Mouse (Mus musculus): ENCODE data around the gene Lpin2. TPM values are rescaled to one million over a fixed set of nuclear protein-coding genes. Genes with fewer than 3 reads are reported as not detected.

The Lpin2 gene
- polyA plus RNA-seq, 1 experiment from 2014 or later, result 30.8 TPM

GRCm38 (mm10) chr17:71215241-71215839 lies 33.0 kb downstream of the Lpin2 start:
- Histone ChIP-seq H3K9me3 (ENCODE audit: control insufficient read depth, low read length) (peaks cover 3% of the 10 kb centered on the region), H3K4me2 (ENCODE audit: low read depth, low read length) (no peak overlapping the region), H3K4me3 (ENCODE audit: low read length) (no peak overlapping the region), H3K36me3 (ENCODE audit: control insufficient read depth, insufficient read depth, low read length) (peaks cover 8% of the 10 kb centered on the region), H3K9ac (ENCODE audit: low read length) (no peak overlapping the region), H3K27ac (ENCODE audit: low read length) (no peak overlapping the region), H3K27me3 (ENCODE audit: control insufficient read depth, insufficient read depth, low read depth, low read length) (no peaks in the 10 kb centered on the region), H3K4me1 (replicated peaks; ENCODE audit: control insufficient read depth, insufficient read depth, low read length) (no peaks in the 10 kb centered on the region)
- ATAC-seq (ENCODE audit: low read depth), result no peak
- WGBS, result 52% methylated on average over 2 of the region's 2 CpGs

- Histone ChIP-seq H3K36me3 (ENCODE audit: control insufficient read depth, insufficient read depth, low read length) (peaks cover 8% of the 10 kb centered on the region), H3K9me3 (ENCODE audit: control insufficient read depth, low read length) (peaks cover 3% of the 10 kb centered on the region), H3K4me3 (ENCODE audit: low read length) (no peak overlapping the region), H3K4me1 (replicated peaks; ENCODE audit: control insufficient read depth, insufficient read depth, low read length) (no peaks in the 10 kb centered on the region), H3K27ac (ENCODE audit: low read length) (no peak overlapping the region), H3K9ac (ENCODE audit: low read length) (no peak overlapping the region), H3K4me2 (ENCODE audit: low read depth, low read length) (no peak overlapping the region), H3K27me3 (ENCODE audit: control insufficient read depth, insufficient read depth, low read depth, low read length) (no peaks in the 10 kb centered on the region)
- no peak for ATAC-seq (ENCODE audit: low read depth)
- WGBS, result 85% methylated on average over 2 of the region's 2 CpGs
Observed at GRCm38 (mm10) chr17:71216263-71216662, 33.9 kb downstream of the Lpin2 start.

- Histone ChIP-seq H3K4me3 (ENCODE audit: low read length) (no peak overlapping the region), H3K9ac (ENCODE audit: low read length) (no peak overlapping the region), H3K36me3 (ENCODE audit: control insufficient read depth, insufficient read depth, low read length) (peaks cover 8% of the 10 kb centered on the region), H3K4me2 (ENCODE audit: low read depth, low read length) (no peak overlapping the region), H3K27me3 (ENCODE audit: control insufficient read depth, insufficient read depth, low read depth, low read length) (no peaks in the 10 kb centered on the region), H3K9me3 (ENCODE audit: control insufficient read depth, low read length) (peaks cover 3% of the 10 kb centered on the region), H3K27ac (ENCODE audit: low read length) (no peak overlapping the region), H3K4me1 (replicated peaks; ENCODE audit: control insufficient read depth, insufficient read depth, low read length) (no peaks in the 10 kb centered on the region)
- no peak for ATAC-seq (ENCODE audit: low read depth)
- WGBS, result 84% methylated on average over 5 of the region's 5 CpGs
Observed at GRCm38 (mm10) chr17:71217111-71217685, 34.8 kb downstream of the Lpin2 start.

GRCm38 (mm10) chr17:71221383-71221782 lies 39.0 kb downstream of the Lpin2 start:
- Histone ChIP-seq H3K27me3 (ENCODE audit: control insufficient read depth, insufficient read depth, low read depth, low read length) (no peaks in the 10 kb centered on the region), H3K4me3 (ENCODE audit: low read length) (no peak overlapping the region), H3K9ac (ENCODE audit: low read length) (no peak overlapping the region), H3K9me3 (ENCODE audit: control insufficient read depth, low read length) (peaks cover 3% of the 10 kb centered on the region), H3K27ac (ENCODE audit: low read length) (no peak overlapping the region), H3K4me1 (replicated peaks; ENCODE audit: control insufficient read depth, insufficient read depth, low read length) (no peaks in the 10 kb centered on the region), H3K4me2 (ENCODE audit: low read depth, low read length) (no peak overlapping the region), H3K36me3 (ENCODE audit: control insufficient read depth, insufficient read depth, low read length) (peaks cover 8% of the 10 kb centered on the region)
- WGBS, result 87% methylated on average over 3 of the region's 3 CpGs
- no peak for ATAC-seq (ENCODE audit: low read depth)

GRCm38 (mm10) chr17:71223676-71224075 lies 41.3 kb downstream of the Lpin2 start:
- H3K4me2 ChIP-seq (ENCODE audit: low read depth, low read length), result no peak overlapping the region
- H3K4me1 ChIP-seq (replicated peaks; ENCODE audit: control insufficient read depth, insufficient read depth, low read length), result no peaks in the 10 kb centered on the region
- no peak overlapping the region for H3K27ac ChIP-seq (ENCODE audit: low read length)
- no peak overlapping the region for H3K9ac ChIP-seq (ENCODE audit: low read length)
- H3K9me3 ChIP-seq (ENCODE audit: control insufficient read depth, low read length), result no peaks in the 10 kb centered on the region
- ATAC-seq (ENCODE audit: low read depth), result no peak
- no peak overlapping the region for H3K4me3 ChIP-seq (ENCODE audit: low read length)
- H3K27me3 ChIP-seq (ENCODE audit: control insufficient read depth, insufficient read depth, low read depth, low read length), result no peaks in the 10 kb centered on the region
- WGBS, result 77% methylated on average over 5 of the region's 5 CpGs
- H3K36me3 ChIP-seq (ENCODE audit: control insufficient read depth, insufficient read depth, low read length), result no peaks in the 10 kb centered on the region; the same call in 1 of the 2 replicates

- no peaks in the 10 kb centered on the region for H3K27me3 ChIP-seq (ENCODE audit: control insufficient read depth, insufficient read depth, low read depth, low read length)
- H3K4me2 ChIP-seq (ENCODE audit: low read depth, low read length), result no peak overlapping the region
- ATAC-seq (ENCODE audit: low read depth), result no peak
- H3K9ac ChIP-seq (ENCODE audit: low read length), result no peak overlapping the region
- H3K27ac ChIP-seq (ENCODE audit: low read length), result no peak overlapping the region
- 46% methylated on average over 2 of the region's 2 CpGs for WGBS
- H3K36me3 ChIP-seq (ENCODE audit: control insufficient read depth, insufficient read depth, low read length), result no peaks in the 10 kb centered on the region; the same call in 1 of the 2 replicates
- no peak overlapping the region for H3K4me3 ChIP-seq (ENCODE audit: low read length)
- no peaks in the 10 kb centered on the region for H3K4me1 ChIP-seq (replicated peaks; ENCODE audit: control insufficient read depth, insufficient read depth, low read length)
- no peaks in the 10 kb centered on the region for H3K9me3 ChIP-seq (ENCODE audit: control insufficient read depth, low read length)
Observed at GRCm38 (mm10) chr17:71224521-71224920, 42.2 kb downstream of the Lpin2 start.

- WGBS, result 37% methylated on average over 5 of the region's 5 CpGs
- H3K27me3 ChIP-seq (ENCODE audit: control insufficient read depth, insufficient read depth, low read depth, low read length), result no peaks in the 10 kb centered on the region
- no peak overlapping the region for H3K4me3 ChIP-seq (ENCODE audit: low read length)
- H3K4me2 ChIP-seq (ENCODE audit: low read depth, low read length), result no peak overlapping the region
- H3K27ac ChIP-seq (ENCODE audit: low read length), result no peak overlapping the region
- H3K9me3 ChIP-seq (ENCODE audit: control insufficient read depth, low read length), result no peaks in the 10 kb centered on the region
- H3K4me1 ChIP-seq (replicated peaks; ENCODE audit: control insufficient read depth, insufficient read depth, low read length), result no peaks in the 10 kb centered on the region
- no peaks in the 10 kb centered on the region; the same call in 1 of the 2 replicates for H3K36me3 ChIP-seq (ENCODE audit: control insufficient read depth, insufficient read depth, low read length)
- H3K9ac ChIP-seq (ENCODE audit: low read length), result no peak overlapping the region
- no peak for ATAC-seq (ENCODE audit: low read depth)
Observed at GRCm38 (mm10) chr17:71225091-71225490, 42.7 kb downstream of the Lpin2 start.

- ATAC-seq (ENCODE audit: low read depth), result no peak
- WGBS, result 76% methylated on average over 9 of the region's 9 CpGs
- no peak overlapping the region for H3K4me3 ChIP-seq (ENCODE audit: low read length)
- H3K9me3 ChIP-seq (ENCODE audit: control insufficient read depth, low read length), result no peaks in the 10 kb centered on the region
- H3K36me3 ChIP-seq (ENCODE audit: control insufficient read depth, insufficient read depth, low read length), result peaks cover 2% of the 10 kb centered on the region
- no peaks in the 10 kb centered on the region for H3K27me3 ChIP-seq (ENCODE audit: control insufficient read depth, insufficient read depth, low read depth, low read length)
- H3K4me1 ChIP-seq (replicated peaks; ENCODE audit: control insufficient read depth, insufficient read depth, low read length), result no peaks in the 10 kb centered on the region
- H3K9ac ChIP-seq (ENCODE audit: low read length), result no peak overlapping the region
- no peak overlapping the region for H3K4me2 ChIP-seq (ENCODE audit: low read depth, low read length)
- no peak overlapping the region for H3K27ac ChIP-seq (ENCODE audit: low read length)
Observed at GRCm38 (mm10) chr17:71227128-71227895, 45.0 kb downstream of the Lpin2 start.

GRCm38 (mm10) chr17:71228651-71229050 lies 46.3 kb downstream of the Lpin2 start:
- Histone ChIP-seq H3K9ac (ENCODE audit: low read length) (no peak overlapping the region), H3K9me3 (ENCODE audit: control insufficient read depth, low read length) (no peaks in the 10 kb centered on the region), H3K4me1 (replicated peaks; ENCODE audit: control insufficient read depth, insufficient read depth, low read length) (no peaks in the 10 kb centered on the region), H3K4me3 (ENCODE audit: low read length) (no peak overlapping the region), H3K4me2 (ENCODE audit: low read depth, low read length) (no peak overlapping the region), H3K27ac (ENCODE audit: low read length) (no peak overlapping the region), H3K36me3 (ENCODE audit: control insufficient read depth, insufficient read depth, low read length) (peaks cover 7% of the 10 kb centered on the region), H3K27me3 (ENCODE audit: control insufficient read depth, insufficient read depth, low read depth, low read length) (no peaks in the 10 kb centered on the region)
- no peak for ATAC-seq (ENCODE audit: low read depth)
- 87% methylated on average over 7 of the region's 7 CpGs for WGBS

All from lung, embryonic 16.5 days (tissue).